Mouse (Mus musculus) intestine, embryonic 14.5 days (tissue): Measurements from ENCODE around the gene Zscan21. TPM values are rescaled to one million over a fixed set of nuclear protein-coding genes. Genes with fewer than 3 reads are reported as not detected.

Experiments used
- ATAC-seq: fragments of 200-750 bp; cut with Nextera tagmentation; replicated peaks from 2 replicates; pipeline ENCODE4 v1.8.0; 2017; ENCODE audit warnings: low read depth, moderate number of reproducible peaks, moderate TSS enrichment, moderate library complexity; ENCODE audit not compliant: low FRiP score, low TSS enrichment
- DNase-seq: peaks from one replicate; pipeline ENCODE4 v3.0.0-alpha.2; 2018; ENCODE audit warnings: low spot score
- H3K27ac ChIP-seq: fragments of 300-500 bp; sonication (generic); 2 replicates; pipeline ENCODE4 v1.5.1; 2014; ENCODE audit warnings: low read depth, mild to moderate bottlenecking, control low read depth
- H3K27me3 ChIP-seq: fragments of 300-500 bp; sonication (generic); replicated peaks from 2 replicates; pipeline ENCODE4 v1.6.1; 2014; ENCODE audit warnings: low read length, control low read depth; ENCODE audit not compliant: control insufficient read depth, insufficient read depth
- H3K36me3 ChIP-seq: fragments of 300-500 bp; sonication (generic); 2 replicates; pipeline ENCODE4 v1.6.1; 2014; ENCODE audit warnings: low read length, control low read depth; ENCODE audit not compliant: control insufficient read depth, insufficient read depth
- H3K4me1 ChIP-seq: fragments of 300-500 bp; sonication (generic); replicated peaks from 2 replicates; pipeline ENCODE4 v1.6.1; 2014; ENCODE audit warnings: low read length, control low read depth, mixed read lengths; ENCODE audit not compliant: control insufficient read depth, insufficient read depth
- H3K4me2 ChIP-seq: fragments of 300-500 bp; sonication (generic); 2 replicates; pipeline ENCODE4 v1.6.1; 2014; ENCODE audit warnings: low read length
- H3K4me3 ChIP-seq: fragments of 300-500 bp; sonication (generic); 2 replicates; pipeline ENCODE4 v1.5.1; 2014; ENCODE audit warnings: low read depth, low read length, control low read depth, mixed read lengths
- H3K9ac ChIP-seq: fragments of 300-500 bp; sonication (generic); 2 replicates; pipeline ENCODE4 v1.6.1; 2014; ENCODE audit warnings: mild to moderate bottlenecking, low read length
- H3K9me3 ChIP-seq: fragments of 300-500 bp; sonication (generic); 2 replicates; pipeline ENCODE4 v1.6.1; 2016; ENCODE audit warnings: low read length, control low read depth; ENCODE audit not compliant: control insufficient read depth
- WGBS: fragments of 180-500 bp; shearing (Covaris S2); extraction: QIAGEN DNeasy Blood & Tissue Kit; methylation state at CpG from one replicate; pipeline ENCODE4 v1.1.7; 2014; 5-methylcytosine and 5-hydroxymethylcytosine counted together
- polyA plus RNA-seq: library from polyadenylated mRNA; unstranded; fragments of >200 nt; fragmentation: Nextera tagmentation; extraction: Ambion mirVana; gene quantifications from 2 replicates; pipeline ENCODE4 v1.2.1, GENCODE M21; 2014

Gene Zscan21
- polyA plus RNA-seq, 1 experiment from 2014 or later: 53.6 TPM

DNA sequence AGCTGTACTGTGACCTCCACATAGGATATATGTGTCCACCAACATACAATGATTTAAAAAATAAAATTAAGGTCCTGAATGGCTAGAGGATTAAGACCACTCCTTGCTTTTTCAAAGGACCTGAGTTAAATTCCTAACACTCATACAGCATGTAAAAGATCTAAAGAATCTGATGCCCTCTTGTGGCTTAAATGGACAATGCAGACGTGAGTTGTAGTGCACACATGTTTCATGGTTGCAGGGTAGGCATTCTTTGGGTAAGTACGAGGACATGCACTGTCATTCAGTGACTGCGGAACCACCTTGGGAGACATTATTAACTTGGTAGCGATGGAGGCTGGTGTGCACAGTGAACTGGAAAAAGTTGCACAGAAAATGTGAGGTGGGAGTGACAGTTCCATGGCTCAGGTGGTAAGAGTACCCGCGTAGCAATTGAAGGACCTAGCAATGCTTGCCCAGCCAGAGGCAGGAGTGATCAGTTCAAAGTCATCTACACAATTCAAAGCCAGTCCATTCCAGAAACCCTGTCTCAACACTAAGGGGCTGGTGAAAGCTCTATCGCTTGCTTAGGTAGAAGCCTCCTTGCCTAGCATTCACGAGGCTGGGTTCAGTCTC is 21.3 kb downstream of the Zscan21 start:
- H3K27me3 ChIP-seq: no peaks in the 10 kb centered on the region
- peaks cover 27% of the 10 kb centered on the region for H3K36me3 ChIP-seq
- no peak overlapping the region for H3K4me3 ChIP-seq
- no peak overlapping the region for H3K4me2 ChIP-seq
- H3K9me3 ChIP-seq: no peaks in the 10 kb centered on the region
- H3K27ac ChIP-seq: no peak overlapping the region
- ATAC-seq (peak; percentile 40; the same call in 1 of the 2 replicates), DNase-seq (no peak)
- no peaks in the 10 kb centered on the region for H3K4me1 ChIP-seq
- 56% methylated on average over 8 of the region's 8 CpGs for WGBS
- H3K9ac ChIP-seq: no peak overlapping the region

DNA sequence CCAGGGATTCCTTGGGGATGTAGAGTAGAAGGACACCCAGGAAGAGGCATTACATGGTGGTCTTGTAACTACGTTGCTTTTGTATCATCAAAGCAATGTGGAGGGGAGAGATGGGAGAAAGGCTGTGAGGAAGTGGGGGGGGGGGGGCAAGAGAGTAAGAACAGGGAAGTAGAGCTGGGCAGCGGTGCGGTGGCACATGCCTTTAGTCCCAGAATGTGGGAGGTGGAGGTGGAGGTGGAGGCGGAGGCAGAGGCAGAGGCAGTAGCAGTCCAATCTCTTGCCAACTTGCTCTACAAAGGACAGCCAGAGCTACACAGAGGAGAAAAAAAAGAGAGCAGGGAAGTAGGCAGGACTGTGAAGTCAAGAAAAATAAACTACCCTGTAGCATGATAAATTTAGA is 21.9 kb downstream of the Zscan21 start:
- peaks cover 27% of the 10 kb centered on the region for H3K36me3 ChIP-seq
- no peak overlapping the region for H3K4me3 ChIP-seq
- no peak overlapping the region for H3K27ac ChIP-seq
- DNase-seq (no peak), ATAC-seq (no peak)
- no peaks in the 10 kb centered on the region for H3K4me1 ChIP-seq
- H3K27me3 ChIP-seq: no peaks in the 10 kb centered on the region
- no peaks in the 10 kb centered on the region for H3K9me3 ChIP-seq
- 71% methylated on average over 4 of the region's 4 CpGs for WGBS
- no peak overlapping the region for H3K4me2 ChIP-seq
- H3K9ac ChIP-seq: no peak overlapping the region

DNA sequence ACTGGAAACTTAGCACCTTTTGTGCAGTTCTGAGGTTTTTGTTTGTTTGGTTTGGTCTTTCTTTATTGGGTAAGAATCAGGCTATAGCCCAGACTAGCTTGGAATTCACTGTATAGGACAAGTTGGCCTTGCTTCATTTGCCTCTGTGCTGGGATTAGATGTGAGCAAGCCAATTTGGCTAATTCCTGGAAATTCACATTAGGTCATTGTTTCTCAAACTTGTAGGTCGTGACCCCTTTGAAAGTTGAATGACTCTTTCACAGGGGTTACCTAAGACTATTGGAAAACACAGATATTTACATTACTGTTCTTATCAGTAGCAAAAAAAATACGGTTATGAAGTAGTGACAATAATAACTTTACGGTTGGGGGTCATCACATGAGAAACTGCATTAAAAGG is 37.7 kb downstream of the Zscan21 start:
- H3K4me3 ChIP-seq: peak overlapping the region; percentile 96

DNA sequence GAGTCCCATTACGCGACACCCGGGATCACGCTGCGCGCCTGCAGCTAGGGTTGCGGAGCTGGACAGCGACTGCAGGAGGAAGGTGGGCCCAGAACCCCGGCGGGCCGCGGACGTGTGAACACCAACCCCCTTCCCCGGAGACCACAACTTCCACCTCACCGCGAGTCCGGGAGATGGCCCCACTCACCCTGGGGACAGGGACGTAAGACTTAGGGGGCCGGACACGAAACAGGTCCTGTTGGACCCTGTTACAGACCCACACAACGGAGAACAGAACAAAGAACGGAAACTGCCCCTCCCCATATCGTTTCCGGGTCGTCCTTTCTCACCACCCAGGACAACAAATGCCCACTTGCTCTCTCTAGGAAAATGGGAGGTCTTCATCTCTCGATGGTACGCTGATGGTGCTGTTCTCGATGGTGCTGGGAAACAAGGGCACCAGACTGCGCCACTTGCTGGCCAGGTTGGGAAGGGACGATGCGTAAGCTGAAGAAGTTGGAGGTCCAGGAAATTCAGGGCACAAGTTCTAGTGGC is 38.8 kb downstream of the Zscan21 start, which contains the start of gene Zfp113:
Gene Zfp113, minus strand, starts transcription at position 302 of the 534 bp plus-strand sequence.
- under 1% methylated on average over 31 of the region's 31 CpGs for WGBS
- peak; percentile 97 for ATAC-seq
- no peaks in the 10 kb centered on the region for H3K27me3 ChIP-seq
- peak within 1 kb of the TSS; percentile 88 for H3K27ac ChIP-seq
- H3K9me3 ChIP-seq: no peaks in the 10 kb centered on the region
- peak within 1 kb of the TSS; percentile 79 for H3K4me2 ChIP-seq
- H3K36me3 ChIP-seq: peaks cover 24% of the 10 kb centered on the region
- peak; percentile 95 for DNase-seq
- H3K4me3 ChIP-seq: peak within 1 kb of the TSS; percentile 96
- peaks cover 4% of the 10 kb centered on the region; the same call in 1 of the 2 replicates for H3K4me1 ChIP-seq
- H3K9ac ChIP-seq: peak within 1 kb of the TSS; percentile 94

More for the DNA sequence above, 37.7 kb downstream of the Zscan21 start:
- Histone ChIP-seq H3K9ac (peak overlapping the region; percentile 94), H3K4me2 (peak overlapping the region; percentile 79), H3K4me1 (peaks cover 4% of the 10 kb centered on the region; the same call in 1 of the 2 replicates), H3K27ac (no peak overlapping the region), H3K27me3 (no peaks in the 10 kb centered on the region), H3K9me3 (no peaks in the 10 kb centered on the region), H3K36me3 (peaks cover 28% of the 10 kb centered on the region)
- 72% methylated on average over 3 of the region's 3 CpGs for WGBS
- ATAC-seq (no peak), DNase-seq (no peak)

DNA sequence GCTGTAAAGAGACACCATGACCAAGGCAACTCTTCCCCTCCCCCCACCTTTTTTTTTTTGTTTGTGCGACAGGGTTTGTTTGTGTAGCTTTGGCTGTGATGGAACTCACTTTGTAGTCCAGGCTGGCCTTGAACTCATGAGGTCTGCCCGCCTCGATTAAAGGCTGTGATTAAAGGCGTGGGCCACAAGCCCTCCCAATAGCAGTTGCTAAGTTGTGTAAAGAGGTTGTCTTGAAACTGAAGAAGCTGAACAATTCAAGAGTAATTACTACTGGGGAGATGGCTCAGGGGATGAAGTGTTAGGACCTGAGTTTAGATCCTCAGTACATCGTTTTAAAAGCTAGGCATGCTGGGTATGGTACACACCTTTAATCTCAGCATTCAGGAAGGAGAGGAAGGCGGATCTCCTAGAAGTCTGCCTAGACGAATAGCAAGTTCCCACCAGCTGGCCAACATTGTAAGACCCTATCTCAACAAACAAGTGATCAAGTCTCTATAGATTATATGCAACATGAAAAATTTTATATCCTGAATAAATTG is 43.6 kb downstream of the Zscan21 start:
- H3K27ac ChIP-seq: no peak overlapping the region; the same call in 1 of the 2 replicates

DNA sequence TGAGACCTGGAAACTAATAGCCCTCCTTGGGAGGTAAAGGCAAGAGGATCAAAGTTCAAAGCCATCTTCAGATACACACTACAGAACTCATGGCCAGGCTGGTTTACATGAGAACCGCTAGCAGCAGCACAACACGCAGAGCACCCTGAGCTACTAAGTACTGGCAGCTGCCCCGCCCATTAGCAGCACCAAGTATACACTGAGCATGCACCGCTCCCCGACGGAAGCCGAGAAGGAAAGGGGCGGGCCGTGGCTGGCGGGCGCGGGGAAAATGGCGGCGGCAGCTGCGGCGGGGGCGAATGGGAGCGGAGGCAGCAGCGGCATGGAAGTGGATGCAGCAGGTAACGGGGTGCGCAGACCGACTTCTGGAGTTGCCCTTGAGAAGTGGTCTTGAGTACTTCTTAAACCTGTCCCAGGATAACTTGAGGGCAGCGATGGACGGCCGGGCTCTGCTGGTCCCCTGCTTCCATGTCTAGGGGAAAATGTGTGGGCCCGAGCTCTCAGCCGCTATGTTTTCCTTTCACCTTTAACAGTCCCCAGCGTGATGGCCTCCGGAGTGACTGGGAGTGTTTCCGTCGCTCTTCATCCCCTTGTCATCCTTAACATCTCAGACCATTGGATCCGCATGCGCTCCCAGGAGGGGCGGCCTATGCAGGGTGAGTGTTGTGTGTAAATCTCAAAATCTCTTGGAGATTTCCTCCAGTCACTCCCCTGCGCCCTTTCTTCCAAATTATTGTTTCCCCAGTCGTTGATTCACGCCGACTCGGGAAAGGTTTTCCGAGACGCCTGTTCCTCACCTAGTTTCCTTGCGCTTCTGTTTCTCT is 44.4 kb downstream of the Zscan21 start, which contains the start of gene Cops6:
Gene Cops6, plus strand, starts transcription at position 230 of the 824 bp plus-strand sequence.
- Histone ChIP-seq H3K9me3 (no peaks in the 10 kb centered on the region), H3K27me3 (no peaks in the 10 kb centered on the region), H3K27ac (peak within 1 kb of the TSS; percentile 47), H3K4me3 (peak within 1 kb of the TSS; percentile 73), H3K4me1 (peaks cover 8% of the 10 kb centered on the region), H3K9ac (peak within 1 kb of the TSS; percentile 71), H3K4me2 (peak within 1 kb of the TSS; percentile 85), H3K36me3 (peaks cover 36% of the 10 kb centered on the region)
- under 1% methylated on average over 42 of the region's 42 CpGs for WGBS
- ATAC-seq (peak; percentile 92), DNase-seq (peak; percentile 97)

More for the DNA sequence above, 43.6 kb downstream of the Zscan21 start:
- H3K4me2 ChIP-seq: peak overlapping the region; percentile 85
- ATAC-seq: 0 out of 2 replicates have a peak, but pooled peaks have one; percentile 9
- DNase-seq: no peak
- H3K27me3 ChIP-seq: no peaks in the 10 kb centered on the region
- no peaks in the 10 kb centered on the region for H3K9me3 ChIP-seq
- 65% methylated on average over 7 of the region's 7 CpGs for WGBS
- peaks cover 8% of the 10 kb centered on the region for H3K4me1 ChIP-seq
- H3K4me3 ChIP-seq: peak overlapping the region; percentile 73
- 0 out of 2 replicates have a peak overlapping the region, but pooled peaks have one; percentile 12 for H3K9ac ChIP-seq
- peaks cover 28% of the 10 kb centered on the region for H3K36me3 ChIP-seq

DNA sequence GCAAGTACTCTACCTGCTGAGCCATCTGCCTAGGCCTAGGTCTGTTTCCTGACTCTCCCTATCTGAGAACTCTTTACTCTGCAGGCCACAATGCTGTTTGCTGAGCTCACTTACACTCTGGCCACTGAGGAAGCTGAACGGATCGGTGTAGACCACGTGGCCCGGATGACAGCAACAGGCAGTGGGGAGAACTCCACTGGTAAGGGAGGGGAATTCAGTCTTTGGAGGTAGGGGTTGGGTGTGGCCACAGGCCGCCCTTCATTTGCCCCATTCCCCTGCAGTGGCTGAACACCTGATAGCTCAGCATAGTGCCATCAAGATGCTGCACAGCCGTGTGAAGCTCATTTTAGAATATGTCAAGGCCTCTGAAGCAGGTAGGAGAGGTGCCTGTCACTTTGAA is 46.3 kb downstream of the Zscan21 start:
- Histone ChIP-seq H3K36me3 (peaks cover 56% of the 10 kb centered on the region), H3K4me1 (peaks cover 8% of the 10 kb centered on the region), H3K9me3 (no peaks in the 10 kb centered on the region), H3K9ac (no peak overlapping the region), H3K27ac (no peak overlapping the region), H3K4me2 (no peak overlapping the region), H3K27me3 (no peaks in the 10 kb centered on the region), H3K4me3 (no peak overlapping the region)
- ATAC-seq (no peak), DNase-seq (no peak)
- WGBS: 69% methylated on average over 6 of the region's 6 CpGs

DNA sequence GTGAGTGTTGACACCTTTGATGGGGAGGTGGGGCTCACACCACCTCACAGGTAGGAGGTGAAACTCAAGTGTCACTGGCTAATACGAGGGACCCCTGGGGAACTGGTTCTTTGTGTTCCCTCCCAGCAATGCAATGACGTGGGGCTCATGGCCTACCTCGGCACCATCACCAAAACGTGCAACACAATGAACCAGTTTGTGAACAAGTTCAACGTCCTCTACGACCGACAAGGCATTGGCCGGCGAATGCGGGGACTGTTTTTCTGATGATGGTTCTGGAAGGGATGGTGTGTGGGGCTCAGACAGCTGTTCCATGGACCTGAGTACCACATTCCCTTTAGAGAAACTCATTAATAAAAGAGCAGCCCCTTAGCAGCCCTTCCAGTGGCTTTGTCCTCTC is 46.9 kb downstream of the Zscan21 start:
- Histone ChIP-seq H3K4me1 (peaks cover 8% of the 10 kb centered on the region), H3K27me3 (no peaks in the 10 kb centered on the region), H3K9ac (no peak overlapping the region), H3K27ac (no peak overlapping the region), H3K4me2 (no peak overlapping the region), H3K36me3 (peaks cover 61% of the 10 kb centered on the region), H3K4me3 (no peak overlapping the region), H3K9me3 (no peaks in the 10 kb centered on the region)
- no peak for DNase-seq
- WGBS: 67% methylated on average over 10 of the region's 10 CpGs
- no peak for ATAC-seq
